Mouse (Mus musculus) heart, postnatal 10 days (tissue): ENCODE measurements around the gene Ache. TPM values are rescaled to one million over a fixed set of nuclear protein-coding genes. Genes with fewer than 3 reads are reported as not detected.
A peak's percentile ranks its signal among the peaks of the same experiment; 100 is the strongest.
"Not testable (repeated sequence)": the region's sequence is repeated elsewhere in the genome, so short reads cannot be mapped to it uniquely, and the experiment has no call there.

Source experiments
- DNase-seq, 2 experiments: peaks; one replicate each; pipeline ENCODE4 v3.0.0; 2021
- intact Hi-C: fragments of 180-260 bp; cut with DNase I; formaldehyde crosslinking; loops from one replicate; pipeline ENCODE4 v1.15.1; 2025
- total RNA-seq, 2 experiments: library from RNA; stranded (reverse); gene quantifications; 2 replicates each; pipeline ENCODE4 v1.2.3; 2021

Ache gene
- total RNA-seq = 1 to 10 TPM; 4.6 to 4.8 TPM

DNA sequence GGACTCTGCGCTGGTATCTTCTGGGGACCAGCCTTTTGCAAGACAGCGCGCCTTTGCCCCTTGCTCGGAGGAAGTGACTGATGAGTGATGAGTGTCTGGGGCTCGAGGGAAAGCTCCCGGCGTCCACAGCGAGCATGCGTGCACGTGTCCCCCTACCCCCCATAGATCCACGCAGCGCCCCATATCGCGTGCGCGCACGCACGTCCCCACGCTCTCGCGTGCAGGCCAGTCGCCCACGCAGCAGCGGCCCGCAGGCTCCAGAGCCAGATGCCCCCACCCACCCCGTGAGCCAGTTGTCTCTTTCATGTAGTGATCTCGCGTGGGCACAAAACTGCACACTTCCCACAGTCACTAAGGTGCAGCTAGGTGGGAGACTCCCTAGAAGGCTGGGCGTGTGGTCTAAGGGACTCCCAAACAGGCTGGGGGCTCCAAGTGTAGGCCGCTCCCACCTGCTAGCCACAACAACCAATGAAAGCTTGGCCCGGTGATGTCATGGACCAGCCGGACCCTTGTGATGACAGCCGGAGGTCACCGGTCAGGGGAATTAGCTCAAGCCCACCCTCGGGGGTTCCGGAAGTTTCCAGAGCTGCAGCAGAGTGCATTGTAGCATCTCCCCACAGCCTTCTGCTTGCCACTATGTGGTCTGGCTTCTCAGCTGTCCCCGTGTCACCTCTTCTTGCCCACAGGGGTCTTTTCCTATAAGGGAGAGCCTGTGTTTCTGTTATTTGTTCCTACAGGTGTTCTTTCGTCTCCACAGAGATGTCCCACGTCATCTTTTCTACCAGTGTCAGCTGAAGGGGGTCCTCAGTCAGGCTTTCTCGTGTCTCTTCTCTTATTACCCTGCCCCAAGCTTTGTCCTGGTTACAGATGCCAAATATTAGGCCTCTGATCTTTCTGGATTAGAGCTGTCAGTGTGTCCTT, at the start of gene Ache:
Gene Ache (plus strand): TSS at position 488 of the 921 bp plus-strand sequence.
- peak in 1 of 2 experiments; percentile 42 for DNase-seq
- intact Hi-C loops = loop anchor here (2.0 kb wide), 1 partner anchor 164 kb away; no protein-coding TSS in a partner anchor

DNA sequence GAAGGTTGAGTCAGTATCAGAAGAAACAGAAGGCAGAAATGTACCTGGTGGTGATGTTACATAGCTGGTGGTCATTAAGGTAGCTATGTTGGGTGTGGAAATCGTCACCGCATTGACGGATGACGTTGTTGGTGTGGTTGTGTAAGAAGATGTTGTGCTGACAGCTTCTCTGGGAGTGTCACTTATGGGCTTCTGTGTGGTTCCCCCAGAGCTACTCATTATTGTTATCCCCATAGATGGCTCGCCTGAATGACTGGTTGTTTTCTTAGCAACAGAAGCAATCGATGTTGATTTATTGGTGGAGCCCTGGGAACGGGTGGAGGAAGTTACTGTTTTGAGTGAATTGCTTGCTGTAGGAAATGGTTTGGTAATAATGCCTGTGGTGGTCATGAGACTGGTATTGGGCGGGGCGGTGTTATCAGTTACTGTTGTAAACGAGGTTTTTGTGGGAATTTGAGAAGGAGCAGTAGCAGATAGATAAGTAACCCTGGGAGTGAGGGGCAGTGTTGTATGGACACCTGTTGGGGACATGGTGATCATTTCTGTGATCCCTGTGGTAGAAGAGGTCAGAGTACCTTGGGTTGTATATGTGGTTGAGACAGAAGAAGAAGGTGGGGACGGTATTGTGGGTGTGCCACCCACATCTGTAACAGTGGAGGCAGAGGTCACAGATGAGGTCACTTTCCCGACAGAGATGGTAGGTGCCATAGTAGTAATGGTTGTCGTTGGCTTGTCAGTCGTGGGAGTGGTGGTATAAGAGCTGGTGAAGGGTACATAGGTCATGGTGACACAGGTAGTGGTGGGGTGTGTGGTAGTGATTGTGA, 23.2 kb upstream of the Ache start:
- intact Hi-C loops = no loop called here
- no peak for DNase-seq

DNA sequence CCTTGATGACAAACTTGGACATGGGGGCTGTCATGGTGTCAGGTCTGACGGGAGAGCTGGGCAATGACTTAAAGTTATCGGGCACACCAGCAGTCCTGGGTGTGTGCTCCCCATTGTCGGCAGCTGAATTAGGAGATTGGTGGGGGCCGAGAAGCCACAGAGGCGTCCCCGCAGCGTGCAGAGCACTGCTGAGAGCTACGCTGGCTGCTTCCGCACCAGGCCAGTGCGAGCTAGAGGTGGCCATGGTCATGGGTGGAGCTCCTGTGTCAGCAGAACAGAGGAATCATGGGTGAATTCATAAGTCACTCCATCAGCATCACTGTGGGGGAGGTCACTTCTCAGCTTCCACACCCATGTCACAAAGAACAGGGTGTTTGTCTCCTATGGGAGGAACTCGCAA, 22.5 kb upstream of the Ache start:
- intact Hi-C loops = no loop called here
- DNase-seq = no peak

DNA sequence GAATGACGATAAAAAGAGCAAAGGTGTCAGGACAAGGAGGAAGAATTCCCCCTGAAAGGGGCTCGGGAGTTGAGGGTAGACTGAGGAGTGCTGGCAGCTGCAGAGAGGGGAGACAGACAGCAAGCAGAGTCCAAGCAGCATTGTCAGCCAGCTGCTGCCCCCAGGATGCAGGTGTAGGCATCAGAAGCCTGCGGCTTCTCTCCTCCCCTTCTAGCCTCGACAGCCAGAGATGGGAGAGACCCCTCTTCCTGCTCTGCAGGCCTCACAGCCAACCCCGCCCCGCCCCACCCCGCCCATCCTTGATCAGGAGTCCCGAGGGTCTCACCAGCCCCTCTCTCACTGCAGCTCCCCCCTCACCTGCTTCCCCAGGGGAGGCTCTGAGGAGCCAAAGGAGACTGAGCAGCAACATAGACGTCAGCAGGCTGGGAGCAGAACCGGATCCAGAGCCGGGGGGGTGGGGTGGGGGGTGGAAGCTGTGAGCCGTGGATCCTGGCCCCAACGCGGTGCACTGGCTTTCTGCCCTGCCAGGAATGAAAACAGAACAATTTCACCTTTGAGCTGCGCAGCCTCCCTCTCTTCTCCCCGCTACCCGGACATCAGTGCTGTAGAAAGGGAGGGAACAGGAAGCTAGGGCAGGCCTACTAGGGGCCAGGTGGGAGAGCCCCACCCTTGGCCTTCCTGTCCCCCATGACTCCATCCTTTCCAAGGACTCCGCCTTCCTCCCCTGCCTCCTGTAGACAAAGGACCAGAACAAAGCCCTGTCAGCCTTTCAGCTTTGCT, 19.0 kb upstream of the Ache start:
- peak in 1 of 2 experiments; percentile 32 for DNase-seq

DNA sequence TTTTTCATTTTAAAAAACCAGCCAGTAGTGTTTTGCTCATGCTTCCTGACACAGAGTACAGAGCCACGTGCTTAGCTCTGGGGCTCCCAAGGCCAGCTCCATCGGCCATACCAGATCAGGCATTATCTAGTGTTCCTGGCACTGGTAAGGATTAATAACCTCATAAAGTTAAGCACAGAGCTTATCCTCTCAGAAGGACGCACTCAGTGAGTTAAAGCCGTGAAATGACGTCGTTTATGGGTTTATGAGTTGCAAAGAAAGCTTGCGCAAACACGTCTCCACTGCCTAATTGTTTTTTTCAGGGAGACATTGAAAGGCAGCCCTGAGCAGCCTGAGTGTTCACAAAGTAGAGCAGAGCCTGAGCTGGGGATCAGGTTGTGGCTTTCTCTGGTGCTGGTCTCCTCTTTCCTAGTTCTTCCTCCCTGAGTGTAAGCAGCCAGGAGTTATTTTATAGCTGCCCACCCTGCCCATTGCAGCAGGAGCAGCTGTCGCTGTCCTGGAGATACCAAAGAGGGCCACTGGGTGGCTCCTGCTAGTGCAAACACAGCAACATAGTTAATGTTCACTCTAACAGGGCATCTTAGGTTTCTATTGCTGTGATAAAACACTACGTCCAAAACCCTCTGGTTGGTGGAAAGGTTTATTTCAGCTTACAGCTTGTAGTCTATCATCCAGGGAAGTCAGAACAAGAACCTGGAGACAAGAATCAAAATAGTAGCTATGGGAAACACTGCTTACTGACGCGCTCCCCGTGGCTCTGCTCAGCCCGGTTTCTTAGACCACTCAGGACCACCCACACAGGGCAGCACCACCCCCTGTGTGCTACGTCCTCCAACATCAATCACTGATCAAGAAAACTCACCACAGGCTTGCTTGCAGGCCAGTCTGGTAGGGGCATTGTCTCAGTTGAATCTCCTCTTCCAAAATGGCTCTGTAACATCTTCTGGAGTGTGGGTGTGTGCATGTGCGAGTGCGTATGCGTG, 9.7 kb upstream of the Ache start:
- no peak for DNase-seq
- intact Hi-C loops = no loop called here

More for the DNA sequence above, 19.0 kb upstream of the Ache start:
- intact Hi-C loops = no loop called here

DNA sequence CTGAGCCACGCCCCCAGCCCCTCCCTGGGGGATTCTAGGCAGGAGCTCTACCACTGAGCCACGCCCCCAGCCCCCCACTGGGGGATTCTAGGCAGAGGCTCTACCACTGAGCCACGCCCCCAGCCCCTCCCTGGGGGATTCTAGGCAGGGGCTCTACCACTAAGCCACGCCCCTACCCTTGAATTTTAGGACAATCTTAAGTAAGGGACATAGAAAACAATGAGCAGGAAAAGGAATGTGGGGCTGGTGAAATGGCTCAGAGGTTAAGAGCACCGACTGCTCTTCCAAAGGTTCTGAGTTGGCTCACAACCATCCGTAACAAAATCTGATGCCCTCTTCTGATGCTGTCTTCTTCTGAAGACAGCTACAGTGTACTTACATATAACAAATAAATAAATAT, 2.9 kb upstream of the Ache start:
- DNase-seq, intact Hi-C loops: not testable (repeated sequence)

DNA sequence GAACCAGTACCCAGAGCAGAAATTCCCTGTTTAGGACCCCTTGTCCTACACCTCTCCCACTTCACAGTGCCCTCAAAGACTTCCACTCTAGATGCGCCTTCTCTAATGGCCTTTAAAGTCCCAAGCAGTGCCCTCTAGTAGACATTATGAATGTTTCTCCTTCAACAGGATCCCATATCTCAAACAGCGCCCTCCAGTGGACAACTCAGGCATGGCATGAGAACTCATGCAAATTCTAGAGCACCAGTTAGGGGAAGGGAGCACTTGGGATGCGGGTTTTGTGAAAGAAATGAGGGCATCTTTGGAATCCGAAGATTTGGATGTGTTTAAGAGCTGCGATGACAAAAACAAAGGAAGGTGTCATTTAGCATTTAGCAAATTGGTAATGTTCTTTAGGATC, 2.3 kb upstream of the Ache start:
- intact Hi-C loops = no loop called here
- DNase-seq = peak in 1 of 2 experiments; percentile 74

DNA sequence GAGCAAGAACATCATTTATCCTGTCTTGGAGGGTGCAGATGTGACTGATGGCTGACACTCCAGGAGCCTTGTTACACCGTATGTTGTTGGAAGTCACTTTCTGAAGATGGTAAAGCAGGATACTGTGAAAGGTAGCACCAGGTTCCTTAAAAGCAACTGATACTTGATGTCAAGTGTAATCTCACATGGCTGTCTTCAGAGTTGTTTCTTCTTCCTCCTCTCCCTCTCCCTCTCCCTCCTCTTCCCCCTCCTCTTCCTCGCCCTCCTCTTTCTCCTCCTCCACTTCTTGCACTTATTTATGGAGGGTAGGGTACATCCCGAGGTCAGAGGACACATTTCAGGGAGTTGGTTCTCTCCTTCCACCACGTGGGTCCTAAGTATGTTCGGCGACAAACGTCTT, 1.3 kb upstream of the Ache start:
- DNase-seq = no peak
- intact Hi-C loops = loop anchor here (1.0 to 2.0 kb wide), 3 partner anchors 127 to 163 kb away; no protein-coding TSS in a partner anchor

DNA sequence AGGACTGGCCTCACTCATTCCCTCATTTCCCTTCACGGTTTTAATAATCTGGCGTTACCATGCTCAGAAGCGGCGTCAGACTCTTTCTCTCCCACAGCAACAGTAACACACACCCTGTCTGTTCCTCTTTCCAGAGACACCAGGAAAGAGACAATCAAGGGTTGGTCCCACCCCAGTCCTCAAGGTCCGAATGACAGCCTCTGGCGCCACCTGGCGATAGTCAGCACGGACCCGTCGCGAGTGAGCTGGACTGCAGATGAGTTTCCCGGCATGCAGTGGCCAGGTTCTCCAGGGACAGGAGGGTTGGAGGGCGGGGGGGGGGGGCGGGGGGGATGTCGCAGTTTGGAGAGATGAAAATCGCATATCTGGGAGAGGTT, 676 bp upstream of the Ache start:
- intact Hi-C loops = loop anchor here (1.0 to 2.0 kb wide), 3 partner anchors 127 to 164 kb away; no protein-coding TSS in a partner anchor
- peak; percentile 93 to 96 for DNase-seq

DNA sequence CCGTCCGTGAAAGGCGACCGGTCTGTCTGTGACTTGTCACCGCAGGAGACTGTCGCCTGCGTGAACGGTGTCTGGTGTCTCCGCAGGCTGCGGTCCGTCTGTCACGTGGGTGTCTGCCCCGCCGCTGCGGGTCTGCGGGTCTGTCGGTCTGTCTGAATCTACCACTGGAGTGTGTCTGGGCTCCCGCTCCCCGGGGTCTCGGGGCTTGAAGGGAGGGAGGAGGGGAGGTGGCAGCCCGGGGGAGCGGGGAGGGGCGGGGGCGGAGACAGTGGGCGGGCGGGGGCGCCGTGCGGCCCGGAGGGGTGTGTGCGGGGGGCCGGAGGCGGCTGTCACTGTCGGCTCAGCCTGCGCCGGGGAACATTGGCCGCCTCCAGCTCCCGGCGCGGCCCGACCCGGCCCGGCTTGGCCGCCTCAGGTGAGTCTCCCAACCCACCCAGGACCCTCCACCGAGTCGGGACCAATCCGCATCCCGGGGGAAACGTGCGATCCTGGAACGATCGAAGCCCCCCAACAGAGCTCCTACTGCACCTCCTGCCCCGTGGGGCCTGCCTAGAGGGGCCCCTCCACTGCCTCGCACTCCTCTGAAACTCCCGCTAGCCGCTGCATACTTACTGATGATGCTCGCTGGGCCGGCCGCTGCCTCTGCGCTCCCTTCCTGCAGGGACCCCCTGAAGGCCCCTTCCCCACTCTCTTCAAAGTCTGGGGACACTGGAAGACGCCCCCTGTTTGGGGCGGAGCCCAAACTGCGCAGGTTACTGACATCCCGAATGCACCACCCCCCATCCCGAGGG, 829 bp downstream of the Ache start:
- peak in 1 of 2 experiments; percentile 41 for DNase-seq
- intact Hi-C loops = loop anchor here (2.0 kb wide), 1 partner anchor 165 kb away; no protein-coding TSS in a partner anchor

DNA sequence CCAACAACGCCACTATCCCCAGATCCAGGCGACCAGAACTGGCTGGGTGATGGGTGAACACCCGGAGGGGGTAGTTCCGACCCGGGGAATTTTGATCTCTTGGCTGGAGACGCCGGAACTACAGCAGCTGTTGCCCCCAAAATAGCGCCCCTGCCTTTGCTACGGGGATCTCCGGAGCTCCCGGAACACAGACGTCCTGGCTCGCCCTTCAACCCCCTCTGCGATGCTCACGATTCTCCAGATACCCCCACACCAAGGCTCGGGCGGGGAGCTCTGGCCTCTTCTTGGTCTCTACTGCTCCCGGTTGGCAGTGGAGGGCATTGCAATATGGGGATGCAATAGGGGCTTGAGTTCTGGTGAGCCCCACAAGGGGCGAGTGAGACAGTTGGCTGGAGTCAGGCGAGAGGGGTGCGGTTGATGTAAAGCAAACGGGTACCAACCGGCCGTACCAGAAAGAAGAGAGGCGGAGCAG, 1.7 kb downstream of the Ache start:
- DNase-seq = peak; percentile 45 to 57
- intact Hi-C loops = no loop called here

DNA sequence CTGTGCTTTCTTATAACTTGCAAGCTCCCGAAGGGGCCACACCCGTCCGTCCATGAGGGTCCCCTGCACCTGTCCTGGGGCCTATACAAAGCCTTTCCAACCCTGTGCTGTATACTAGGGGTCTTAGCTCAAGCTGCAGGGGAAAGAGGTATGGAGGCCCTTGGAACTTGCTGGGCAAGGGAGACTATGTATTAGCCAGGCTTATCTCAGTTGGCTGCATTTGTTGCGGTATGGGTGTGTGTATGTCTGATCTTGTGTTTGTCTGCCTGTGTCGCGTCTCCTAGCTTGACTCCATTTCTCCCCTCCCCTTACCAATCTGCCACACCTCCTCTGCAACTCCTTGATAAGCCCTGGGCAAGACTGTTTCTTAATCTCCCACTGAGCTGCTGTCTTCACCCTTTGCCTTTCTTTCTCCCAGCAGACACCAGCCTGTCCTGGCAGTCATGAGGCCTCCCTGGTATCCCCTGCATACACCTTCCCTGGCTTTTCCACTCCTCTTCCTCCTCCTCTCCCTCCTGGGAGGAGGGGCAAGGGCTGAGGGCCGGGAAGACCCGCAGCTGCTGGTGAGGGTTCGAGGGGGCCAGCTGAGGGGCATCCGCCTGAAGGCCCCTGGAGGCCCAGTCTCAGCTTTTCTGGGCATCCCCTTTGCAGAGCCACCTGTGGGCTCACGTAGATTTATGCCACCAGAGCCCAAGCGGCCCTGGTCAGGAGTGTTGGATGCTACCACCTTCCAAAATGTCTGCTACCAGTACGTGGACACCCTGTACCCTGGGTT, 2.5 kb downstream of the Ache start:
- no peak for DNase-seq
- intact Hi-C loops = loop anchor here (5.0 kb wide), 1 partner anchor 213 kb away; the partner anchor contains the start of gene Pop7

DNA sequence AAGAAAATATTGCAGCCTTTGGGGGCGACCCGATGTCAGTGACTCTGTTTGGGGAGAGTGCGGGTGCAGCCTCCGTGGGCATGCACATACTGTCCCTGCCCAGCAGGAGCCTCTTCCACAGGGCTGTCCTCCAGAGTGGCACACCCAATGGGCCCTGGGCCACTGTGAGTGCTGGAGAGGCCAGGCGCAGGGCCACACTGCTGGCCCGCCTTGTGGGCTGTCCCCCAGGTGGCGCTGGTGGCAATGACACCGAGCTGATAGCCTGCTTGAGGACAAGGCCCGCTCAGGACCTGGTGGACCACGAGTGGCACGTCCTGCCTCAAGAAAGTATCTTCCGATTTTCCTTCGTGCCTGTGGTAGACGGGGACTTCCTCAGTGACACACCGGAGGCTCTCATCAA, 3.4 kb downstream of the Ache start:
- DNase-seq = peak; percentile 56 to 70

DNA sequence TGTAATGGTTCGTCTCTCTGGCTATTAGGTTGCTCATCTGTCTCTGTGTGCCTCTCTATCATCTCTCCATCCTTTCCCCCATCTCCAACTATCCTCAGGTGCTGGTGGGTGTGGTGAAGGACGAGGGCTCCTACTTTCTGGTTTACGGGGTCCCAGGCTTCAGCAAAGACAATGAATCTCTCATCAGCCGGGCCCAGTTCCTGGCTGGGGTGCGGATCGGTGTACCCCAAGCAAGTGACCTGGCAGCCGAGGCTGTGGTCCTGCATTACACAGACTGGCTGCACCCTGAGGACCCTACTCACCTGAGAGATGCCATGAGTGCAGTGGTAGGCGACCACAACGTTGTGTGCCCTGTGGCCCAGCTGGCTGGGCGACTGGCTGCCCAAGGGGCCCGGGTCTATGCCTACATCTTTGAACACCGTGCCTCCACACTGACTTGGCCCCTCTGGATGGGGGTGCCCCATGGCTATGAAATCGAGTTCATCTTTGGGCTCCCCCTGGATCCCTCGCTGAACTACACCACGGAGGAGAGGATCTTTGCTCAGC, 4.1 kb downstream of the Ache start:
- DNase-seq = no peak
- intact Hi-C loops = loop anchor here (1.0 to 5.0 kb wide), 2 partner anchors 90 to 211 kb away; partner anchors contain the start of gene Pop7

More for the DNA sequence above, 3.4 kb downstream of the Ache start:
- intact Hi-C loops = loop anchor here (1.0 to 5.0 kb wide), 2 partner anchors 91 to 212 kb away; partner anchors contain the start of gene Pop7

DNA sequence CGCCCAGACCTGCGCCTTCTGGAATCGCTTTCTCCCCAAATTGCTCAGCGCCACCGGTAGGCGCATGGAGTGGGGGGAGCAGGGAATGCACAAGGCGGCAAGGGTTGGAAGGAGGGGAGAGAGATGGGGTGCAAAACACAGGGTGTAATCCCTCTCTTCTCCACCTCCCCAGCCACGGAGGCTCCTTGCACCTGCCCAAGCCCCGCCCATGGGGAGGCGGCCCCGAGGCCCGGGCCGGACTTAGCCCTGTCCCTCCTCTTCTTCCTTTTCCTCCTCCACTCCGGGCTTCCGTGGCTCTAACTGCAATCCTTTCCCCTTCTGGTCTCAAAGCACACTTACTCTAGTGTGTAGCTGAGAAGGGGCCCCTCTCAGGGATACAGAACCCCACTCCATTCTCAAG, 6.0 kb downstream of the Ache start:
- intact Hi-C loops = loop anchor here (2.0 to 5.0 kb wide), 2 partner anchors 20 to 209 kb away; partner anchors contain the start of gene Pop7

DNA sequence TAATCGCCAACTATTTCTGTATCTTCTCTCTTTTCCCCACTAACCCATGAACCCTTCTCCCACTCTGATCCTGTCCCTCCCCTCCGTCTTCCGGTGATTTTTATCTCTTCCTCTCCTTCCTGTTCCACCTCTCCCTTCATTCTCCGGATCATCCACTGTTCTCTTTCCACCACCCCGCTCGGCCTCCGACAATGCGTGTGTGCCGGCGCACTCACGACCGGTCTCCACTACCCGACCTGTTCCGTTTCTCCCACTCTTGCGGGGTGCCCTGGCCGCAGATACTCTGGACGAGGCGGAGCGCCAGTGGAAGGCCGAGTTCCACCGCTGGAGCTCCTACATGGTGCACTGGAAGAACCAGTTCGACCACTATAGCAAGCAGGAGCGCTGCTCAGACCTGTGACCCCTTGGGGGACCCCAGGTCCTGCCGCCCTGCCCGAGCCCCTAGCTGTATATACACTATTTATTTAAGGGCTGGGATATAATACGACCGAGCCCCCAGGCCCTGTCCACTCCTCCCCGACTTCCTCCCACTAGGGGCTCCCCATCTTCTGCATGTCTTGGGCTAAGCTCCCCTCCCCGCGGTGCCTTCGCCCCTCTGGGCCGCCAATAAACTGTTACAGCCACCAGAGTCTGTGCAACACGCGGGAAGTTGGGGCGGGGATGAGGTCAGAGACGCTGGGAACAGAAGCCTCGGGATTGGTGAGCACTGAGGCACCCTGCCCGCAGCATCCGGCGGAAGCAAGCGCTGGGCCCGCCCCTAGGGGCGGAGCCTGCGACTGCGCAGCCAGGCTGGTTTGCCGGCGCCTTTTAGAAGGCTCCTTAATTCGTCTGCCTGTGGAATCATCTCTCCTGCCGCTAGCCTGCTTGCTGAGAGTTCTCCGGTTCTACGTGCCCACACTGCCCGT, 6.8 kb downstream of the Ache start, which contains the start of gene Ufsp1:
Gene Ufsp1 (plus strand): TSS at position 791 of the 905 bp plus-strand sequence.
- intact Hi-C loops = loop anchor here (2.0 to 5.0 kb wide), 2 partner anchors 19 to 208 kb away; partner anchors contain the start of gene Pop7
- DNase-seq = peak; percentile 97

More for the DNA sequence above, 6.0 kb downstream of the Ache start:
- peak; percentile 74 to 75 for DNase-seq
